Mouse (Mus musculus) ES-Bruce4 (cell line): ENCODE results near the gene Hist2h4. TPM values are rescaled to one million over a fixed set of nuclear protein-coding genes. Genes with fewer than 3 reads are reported as not detected.
"Not testable (repeated sequence)": the region's sequence is repeated elsewhere in the genome, so short reads cannot be mapped to it uniquely, and the experiment has no call there.

Experiments used
- H3K27ac ChIP-seq: 2 replicates; pipeline ENCODE4 v1.5.1; 2012; ENCODE audit warnings: low read length, inconsistent platforms; ENCODE audit not compliant: insufficient read depth
- H3K27me3 ChIP-seq: 2 replicates; pipeline ENCODE4 v1.6.1; 2012; ENCODE audit warnings: mild to moderate bottlenecking, low read length, inconsistent platforms; ENCODE audit not compliant: control insufficient read depth, poor library complexity, insufficient read depth, severe bottlenecking
- H3K36me3 ChIP-seq: 2 replicates; pipeline ENCODE4 v1.6.1; 2012; ENCODE audit warnings: inconsistent platforms, mild to moderate bottlenecking, low read length, moderate library complexity; ENCODE audit not compliant: control insufficient read depth, poor library complexity, insufficient read depth, severe bottlenecking
- H3K4me1 ChIP-seq: one replicate; pipeline ENCODE4 v1.8.1; 2011; ENCODE audit warnings: low read length; ENCODE audit not compliant: control insufficient read depth, insufficient read depth
- H3K4me3 ChIP-seq: 2 replicates; pipeline ENCODE4 v1.5.1; 2011; ENCODE audit warnings: low read depth, mild to moderate bottlenecking, low read length
- H3K9ac ChIP-seq: 2 replicates; pipeline ENCODE4 v1.6.1; 2012; ENCODE audit warnings: low read depth, mild to moderate bottlenecking, inconsistent platforms; ENCODE audit not compliant: poor library complexity, severe bottlenecking
- H3K9me3 ChIP-seq: replicated peaks from 2 replicates; pipeline ENCODE4 v1.6.1; 2012; ENCODE audit warnings: mild to moderate bottlenecking, low read length, inconsistent platforms; ENCODE audit not compliant: control insufficient read depth, poor library complexity, insufficient read depth, severe bottlenecking
- CTCF ChIP-seq: IDR thresholded peaks from one replicate; pipeline ENCODE4 v1.8.1; 2011; ENCODE audit warnings: low read depth, low read length
- EP300 ChIP-seq: IDR thresholded peaks from 2 replicates; pipeline ENCODE4 v1.6.1; 2011; ENCODE audit warnings: low read depth, low read length; ENCODE audit not compliant: insufficient read depth
- POLR2A ChIP-seq: IDR thresholded peaks from one replicate; pipeline ENCODE4 v1.8.1; 2011; ENCODE audit warnings: low read length; ENCODE audit not compliant: insufficient read depth
- polyA plus RNA-seq: library from polyadenylated mRNA; stranded (reverse); fragments of >200 nt; gene quantifications from 2 replicates; pipeline ENCODE4 v1.2.4, GENCODE M21; 2011; ENCODE audit warnings: low read depth; ENCODE audit not compliant: missing spikeins, insufficient read depth, insufficient read length

Hist2h4 gene
- polyA plus RNA-seq, 1 experiment: 3.6 TPM

DNA sequence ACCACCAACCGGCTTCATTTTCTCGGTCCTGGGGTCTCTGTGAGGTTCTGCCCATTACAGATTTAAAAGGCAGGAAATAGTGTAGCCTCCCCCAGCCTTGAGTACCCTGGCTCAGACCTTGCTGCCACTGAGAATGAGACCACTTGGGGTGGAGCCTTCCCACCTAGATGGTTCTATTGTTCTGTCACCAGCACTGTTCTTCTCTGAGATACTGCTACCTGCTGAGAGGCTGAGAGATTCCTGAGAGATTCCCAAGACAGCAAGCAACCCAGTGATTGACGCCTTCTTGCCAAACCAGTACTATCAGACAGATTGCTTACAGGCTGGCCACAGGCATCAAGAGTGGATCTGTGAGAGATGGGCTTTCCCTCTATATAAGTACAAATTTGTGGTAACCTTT is 26.1 kb upstream of the Hist2h4 start:
- Histone ChIP-seq H3K4me3 (no peak overlapping the region), H3K9ac (no peak overlapping the region), H3K4me1 (no peaks in the 10 kb centered on the region), H3K27ac (no peak overlapping the region), H3K36me3 (no peaks in the 10 kb centered on the region), H3K27me3 (no peaks in the 10 kb centered on the region), H3K9me3 (no peaks in the 10 kb centered on the region)
- TF ChIP-seq EP300 (no peak), POLR2A (no peak), CTCF (no peak)

DNA sequence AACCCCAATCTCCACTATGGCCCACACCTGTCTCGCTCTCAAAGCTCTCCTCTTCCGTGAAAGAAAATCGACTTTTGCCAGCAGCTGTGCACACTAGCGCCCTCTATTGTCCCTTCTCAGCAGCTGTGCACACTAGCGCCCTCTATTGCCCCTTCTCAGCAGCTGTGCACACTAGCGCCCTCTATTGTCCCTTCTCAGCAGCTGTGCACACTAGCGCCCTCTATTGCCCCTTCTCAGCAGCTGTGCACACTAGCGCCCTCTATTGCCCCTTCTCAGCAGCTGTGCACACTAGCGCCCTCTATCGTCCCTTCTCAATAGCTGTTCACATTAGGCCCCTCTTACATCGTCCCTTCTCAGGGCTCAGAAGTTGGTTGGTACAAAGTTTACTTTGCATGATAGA is 24.2 kb upstream of the Hist2h4 start:
- H3K9me3 ChIP-seq, H3K36me3 ChIP-seq, H3K4me1 ChIP-seq, H3K9ac ChIP-seq, H3K27me3 ChIP-seq, H3K4me3 ChIP-seq, H3K27ac ChIP-seq: not testable (repeated sequence)
- peak; percentile 81 for TF ChIP-seq CTCF

DNA sequence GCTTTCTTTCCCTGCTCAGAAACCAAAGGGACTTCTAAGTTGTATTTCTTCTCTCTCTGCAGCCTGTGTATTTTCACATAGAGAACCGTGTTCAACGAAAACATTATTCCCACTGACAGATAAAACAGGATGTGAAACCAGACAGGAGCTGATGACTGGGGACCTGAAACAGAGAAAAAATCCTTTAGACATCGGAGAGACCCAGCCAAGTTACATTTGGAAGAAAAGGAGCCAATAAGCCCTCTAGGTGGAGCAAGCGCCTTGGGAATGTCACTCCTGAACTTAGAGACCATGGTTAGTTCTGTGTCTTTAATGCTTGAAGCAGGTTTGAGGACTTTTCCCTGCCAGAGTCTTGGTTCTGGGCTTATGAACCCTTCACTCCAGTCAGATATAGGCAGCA is 21.3 kb upstream of the Hist2h4 start:
- H3K27me3 ChIP-seq: no peaks in the 10 kb centered on the region
- TF ChIP-seq POLR2A: no peak
- no peak for TF ChIP-seq CTCF
- no peak for TF ChIP-seq EP300
- no peaks in the 10 kb centered on the region for H3K9me3 ChIP-seq
- no peaks in the 10 kb centered on the region for H3K36me3 ChIP-seq
- no peak overlapping the region for H3K4me3 ChIP-seq
- no peak overlapping the region for H3K27ac ChIP-seq
- H3K4me1 ChIP-seq: peaks cover 3% of the 10 kb centered on the region
- peak overlapping the region; percentile 20; the same call in 1 of the 2 replicates for H3K9ac ChIP-seq

DNA sequence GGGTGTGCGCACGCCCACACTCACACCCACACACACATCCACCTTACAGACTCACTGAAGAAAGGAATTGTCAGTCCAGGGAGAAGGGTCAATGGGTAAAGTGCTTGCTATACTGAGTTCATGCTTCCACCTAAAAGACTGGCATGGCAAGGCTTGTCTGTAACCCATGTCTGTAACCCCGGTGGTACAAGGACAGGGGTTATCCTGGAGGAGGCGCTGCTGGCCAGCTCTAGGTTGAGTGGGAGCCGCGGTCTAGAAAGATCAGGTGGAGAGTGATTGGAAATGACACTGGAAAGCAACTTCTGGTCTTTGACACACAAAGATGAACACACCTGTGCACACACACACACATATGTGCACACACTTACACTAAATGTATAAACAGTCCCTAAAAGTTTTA is 17.5 kb upstream of the Hist2h4 start:
- H3K4me1 ChIP-seq: peaks cover 3% of the 10 kb centered on the region
- H3K27ac ChIP-seq: no peak overlapping the region
- no peak overlapping the region for H3K4me3 ChIP-seq
- H3K9ac ChIP-seq: no peak overlapping the region
- H3K27me3 ChIP-seq: no peaks in the 10 kb centered on the region
- H3K36me3 ChIP-seq: no peaks in the 10 kb centered on the region
- TF ChIP-seq EP300 (no peak), POLR2A (no peak), CTCF (peak; percentile 66)
- no peaks in the 10 kb centered on the region for H3K9me3 ChIP-seq

DNA sequence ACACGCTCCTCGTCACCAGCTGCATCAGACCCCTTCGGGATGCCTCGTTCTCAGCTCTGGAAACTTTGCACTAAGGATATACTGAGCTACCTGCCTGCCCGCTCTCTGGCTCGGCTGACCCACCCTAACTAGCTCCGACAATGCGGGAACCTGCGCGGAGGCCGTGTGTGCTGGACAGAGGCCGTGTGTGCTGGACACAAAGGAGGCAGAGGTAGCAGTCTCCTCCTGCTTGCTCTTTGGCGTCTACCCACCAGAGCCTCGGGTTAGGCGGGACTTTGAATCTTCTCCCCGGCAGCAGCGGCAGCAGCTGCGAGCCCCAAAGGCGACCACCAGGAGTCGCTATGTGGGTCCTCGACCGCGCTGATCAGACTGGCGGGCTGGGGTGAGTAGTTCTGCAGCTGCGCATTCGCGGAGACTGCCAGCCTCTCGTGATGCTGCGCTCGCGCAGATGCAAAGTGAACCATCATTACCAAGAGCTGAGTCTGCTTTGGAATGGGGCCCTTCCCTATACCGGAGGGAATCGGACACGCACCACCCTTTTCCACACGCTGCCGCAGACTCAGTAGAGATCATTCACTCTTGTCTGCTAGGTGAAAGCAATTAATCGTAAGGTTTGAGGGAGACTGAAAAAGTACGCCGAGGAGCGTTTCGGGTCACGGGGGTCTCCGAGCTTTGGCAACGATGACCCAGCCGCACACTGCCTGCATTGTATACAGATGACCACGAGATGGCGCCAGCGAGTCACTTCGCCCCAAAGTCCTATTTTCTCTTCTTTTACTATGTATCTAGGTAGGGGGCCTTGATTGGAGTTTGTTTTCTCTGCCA is 14.9 kb upstream of the Hist2h4 start:
- Histone ChIP-seq H3K27ac (peak overlapping the region; percentile 67), H3K4me1 (no peaks in the 10 kb centered on the region), H3K27me3 (no peaks in the 10 kb centered on the region), H3K9ac (peak overlapping the region; percentile 68), H3K36me3 (no peaks in the 10 kb centered on the region), H3K9me3 (no peaks in the 10 kb centered on the region), H3K4me3 (peak overlapping the region; percentile 83)
- TF ChIP-seq CTCF (peak; percentile 84), POLR2A (peak; percentile 70), EP300 (no peak)

DNA sequence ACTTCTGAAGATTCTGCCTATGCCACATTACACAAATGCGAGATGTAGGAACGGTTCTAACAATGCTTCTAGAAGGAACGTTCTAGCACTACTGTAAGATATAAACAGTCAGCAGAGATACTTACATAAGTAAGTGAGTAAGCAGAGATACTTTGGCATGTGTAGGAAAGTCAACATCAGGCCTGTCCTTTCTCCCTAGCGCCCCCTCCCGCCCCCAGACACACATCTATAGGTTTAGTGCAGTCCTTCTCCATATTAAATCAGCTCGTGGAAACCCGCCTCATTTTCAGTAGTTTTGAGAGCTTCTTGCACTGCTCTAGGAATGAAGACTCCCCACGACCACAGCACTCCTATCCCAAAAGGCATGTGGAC is 14.3 kb upstream of the Hist2h4 start:
- Histone ChIP-seq H3K4me1 (no peaks in the 10 kb centered on the region), H3K27me3 (no peaks in the 10 kb centered on the region), H3K9ac (peak overlapping the region; percentile 68), H3K27ac (no peak overlapping the region), H3K36me3 (no peaks in the 10 kb centered on the region), H3K9me3 (no peaks in the 10 kb centered on the region), H3K4me3 (peak overlapping the region; percentile 76)
- TF ChIP-seq CTCF (peak; percentile 62), EP300 (no peak), POLR2A (no peak)
